Mouse (Mus musculus) stomach, postnatal 0 days (tissue): ENCODE measurements around the gene Sowaha.
A peak's percentile ranks its signal among the peaks of the same experiment; 100 is the strongest.

Experiments
- CTCF ChIP-seq: IDR thresholded peaks from 2 replicates; pipeline ENCODE4 v1.5.1; 2016; ENCODE audit warnings: antibody characterized with exemption, low read depth, mild to moderate bottlenecking, moderate library complexity
- EP300 ChIP-seq: optimal IDR thresholded peaks from 2 replicates; pipeline ENCODE3; 2016; ENCODE audit warnings: antibody characterized with exemption

- TF ChIP-seq EP300 (no peak), CTCF (peak; percentile 97)
Observed at GRCm38 (mm10) chr11:53469968-53470695, 9.9 kb downstream of the Sowaha start, which contains the start of gene Gm9837.
